Mouse (Mus musculus): ENCODE measurements at regions not wholly inside any gene's neighbourhood (a gene's known extent, or its start where the extent isn't known, plus 50 kb on each side); places are given as distances from the start of the nearest gene placed in this dataset.

DNA sequence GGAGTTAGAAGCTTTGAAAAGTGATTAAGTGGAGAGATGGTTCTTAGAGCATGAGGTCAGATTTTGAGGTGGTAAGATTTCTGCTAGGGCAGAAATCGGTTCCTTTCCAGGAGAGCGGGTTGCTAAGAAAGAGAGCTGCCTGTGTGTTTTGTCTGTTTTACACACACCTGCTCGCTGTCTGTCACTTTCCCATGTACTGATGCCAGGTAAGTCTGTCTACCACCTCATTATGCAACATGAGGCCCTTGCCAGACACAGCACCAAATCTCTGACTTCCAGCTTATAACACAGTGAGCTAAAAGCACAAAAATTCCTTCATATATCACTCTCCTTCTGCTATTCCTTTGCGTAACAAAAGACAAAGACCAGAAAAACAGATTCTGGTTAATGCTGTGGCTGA lies 304.1 kb downstream of the Epha7 start:
- TF ChIP-seq POLR2A (IDR thresholded peaks at IDR 0.05; ENCODE audit: control insufficient read depth, low read depth, low read length) (no peak), CTCF (IDR thresholded peaks at IDR 0.05; ENCODE audit: control insufficient read depth, insufficient read depth, insufficient replicate concordance, low read depth, low read length) (no peak)

All from testis, adult 2 months (tissue).